Mouse (Mus musculus) adrenal gland, adult 2 months (tissue): ENCODE results near the gene Nap1l1. TPM values are rescaled to one million over a fixed set of nuclear protein-coding genes. Genes with fewer than 3 reads are reported as not detected.
A peak's percentile ranks its signal among the peaks of the same experiment; 100 is the strongest.
"Not testable (repeated sequence)": the region's sequence is repeated elsewhere in the genome, so short reads cannot be mapped to it uniquely, and the experiment has no call there.

Experiments used
- DNase-seq: peaks from one replicate; pipeline ENCODE4 v3.0.0; 2021
- long read RNA-seq: library from polyadenylated mRNA; stranded (forward); transcript quantifications from one replicate; pipeline ENCODE4 v2.0.0, GENCODE M21; 2021
- polyA plus RNA-seq: library from polyadenylated mRNA; depleted of rRNA; stranded (reverse); fragments of >200 nt; gene quantifications from 2 replicates; pipeline ENCODE4 v1.2.3, GENCODE M21; 2012; rRNA removed
- total RNA-seq, 2 experiments: library from RNA; stranded (reverse); gene quantifications; 2 replicates each; pipeline ENCODE4 v1.2.3; 2021

The Nap1l1 gene
- 100 to 1,000 TPM; 125 to 139 TPM for total RNA-seq
- polyA plus RNA-seq = 1.8 and 2.1 TPM in 2 replicates
- long read RNA-seq, transcript Nap1l1-201 (16 exons, 1,486 nt) = minor isoform, 7 of 59 reads
- long read RNA-seq, transcript Nap1l1-202 (15 exons, 1,350 nt) = major isoform, 27 of 59 reads
- long read RNA-seq, partial matches to known transcripts = 7 of 59 reads
- long read RNA-seq, other reads (novel, unspliced or antisense) = 11 of 59 reads

DNA sequence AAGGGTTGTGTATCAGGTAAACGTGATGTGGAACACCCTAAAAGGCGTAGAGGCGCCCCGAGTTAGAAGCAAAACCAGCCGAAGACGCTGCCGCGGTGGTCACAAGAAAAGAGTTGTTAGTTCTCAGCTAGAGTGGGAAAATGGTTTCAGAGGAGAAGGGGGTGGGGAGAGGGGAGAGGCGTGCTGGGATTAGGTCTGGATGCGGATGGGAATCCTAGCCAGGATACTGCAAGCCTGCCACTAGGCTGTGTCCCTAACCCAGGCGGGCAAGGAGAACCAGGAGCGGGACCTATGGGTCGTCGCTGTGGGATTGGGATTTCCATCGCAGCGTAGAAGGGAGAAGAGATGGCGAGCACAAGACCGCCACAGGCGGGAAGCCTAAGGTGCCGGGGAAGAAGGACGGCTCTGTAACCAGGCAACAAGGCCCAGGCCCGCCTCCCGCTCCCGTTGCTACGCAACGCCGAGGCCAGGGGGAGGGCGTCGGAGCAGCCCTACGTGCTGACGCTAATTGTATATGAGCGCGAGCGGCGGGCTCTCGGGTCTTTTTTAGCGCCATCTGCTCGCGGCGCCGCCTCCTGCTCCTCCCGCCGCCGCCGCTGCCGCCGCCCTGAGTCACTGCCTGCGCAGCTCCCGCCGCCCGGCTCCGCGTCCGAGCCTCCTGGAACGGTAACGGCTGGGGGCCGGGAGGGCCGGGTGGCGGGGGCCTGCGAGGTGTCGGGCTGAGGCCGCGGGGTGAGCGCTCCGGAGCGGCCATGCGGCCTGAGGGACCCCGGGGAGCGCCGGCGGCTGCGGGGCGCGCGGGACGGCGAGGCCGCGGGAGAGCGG lies at the start of gene Nap1l1:
TSS of gene Nap1l1 (plus strand) at position 538 of the 825 bp plus-strand sequence.
- DNase-seq = peak; percentile 99

GRCm38 (mm10) chr10:111426491-111426890 lies 46.5 kb upstream of the Nap1l1 start:
- DNase-seq = peak; percentile 19

DNA sequence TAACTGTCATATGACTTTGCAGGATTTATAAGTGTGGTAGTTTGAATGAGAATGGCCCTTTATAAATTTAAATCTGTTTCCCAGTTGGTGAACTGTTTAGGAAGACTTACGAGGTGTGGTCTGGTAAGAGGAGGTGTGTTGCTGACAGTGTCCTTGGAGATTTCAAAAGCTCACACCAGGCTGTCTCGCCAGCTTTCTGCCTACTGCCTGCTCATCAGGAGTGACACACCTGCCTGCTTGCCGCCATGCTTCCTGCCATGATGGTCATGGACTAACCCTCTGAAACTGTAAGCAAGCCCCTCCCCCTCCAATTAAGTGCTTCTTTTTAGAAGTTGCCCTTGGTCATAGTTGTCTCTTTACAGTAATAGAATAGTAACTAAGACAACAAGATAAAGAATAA lies 39.5 kb upstream of the Nap1l1 start:
- no peak for DNase-seq

GRCm38 (mm10) chr10:111441034-111441440 lies 32.0 kb upstream of the Nap1l1 start:
- no peak for DNase-seq

- DNase-seq = no peak
These were observed 28.8 kb upstream of the Nap1l1 start for GRCm38 (mm10) chr10:111444199-111444598.

- DNase-seq = no peak
These were observed 26.9 kb upstream of the Nap1l1 start for GRCm38 (mm10) chr10:111445939-111446671.

- not testable (repeated sequence) for DNase-seq
These were observed 26.4 kb upstream of the Nap1l1 start for GRCm38 (mm10) chr10:111446672-111447008.

GRCm38 (mm10) chr10:111449662-111450061 lies 23.4 kb upstream of the Nap1l1 start:
- not testable (repeated sequence) for DNase-seq

DNA sequence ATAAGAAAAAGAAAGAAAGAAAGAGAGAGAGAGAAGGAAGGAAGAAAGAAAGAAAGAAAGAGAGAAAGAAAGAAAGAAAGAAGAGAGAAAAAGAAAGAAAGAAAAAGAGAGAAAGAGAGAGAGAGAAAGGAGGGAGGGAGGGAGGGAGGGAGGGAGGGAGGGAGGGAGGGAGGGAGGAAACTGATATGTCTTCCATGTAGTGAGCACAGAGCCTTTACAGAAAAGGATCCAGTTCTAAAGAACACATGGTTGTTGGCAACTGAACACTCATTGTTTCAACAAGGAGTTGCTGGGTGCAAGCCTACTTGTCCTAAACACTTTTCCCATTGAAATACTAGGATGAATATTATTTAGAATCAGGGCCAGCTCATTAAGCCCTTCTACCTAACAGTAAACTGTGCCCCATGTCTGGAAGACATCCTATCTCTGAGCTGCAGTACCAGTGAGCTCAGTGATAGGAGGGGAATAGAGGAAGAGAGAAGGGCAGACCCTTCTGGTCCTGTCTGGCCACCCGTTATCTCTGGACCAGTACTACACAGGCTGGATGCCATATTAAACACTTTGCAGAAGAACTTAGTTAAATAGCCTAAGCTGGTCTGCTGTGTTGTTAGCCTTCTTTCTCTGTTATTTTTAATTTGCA lies 21.2 kb upstream of the Nap1l1 start:
- no peak for DNase-seq

DNA sequence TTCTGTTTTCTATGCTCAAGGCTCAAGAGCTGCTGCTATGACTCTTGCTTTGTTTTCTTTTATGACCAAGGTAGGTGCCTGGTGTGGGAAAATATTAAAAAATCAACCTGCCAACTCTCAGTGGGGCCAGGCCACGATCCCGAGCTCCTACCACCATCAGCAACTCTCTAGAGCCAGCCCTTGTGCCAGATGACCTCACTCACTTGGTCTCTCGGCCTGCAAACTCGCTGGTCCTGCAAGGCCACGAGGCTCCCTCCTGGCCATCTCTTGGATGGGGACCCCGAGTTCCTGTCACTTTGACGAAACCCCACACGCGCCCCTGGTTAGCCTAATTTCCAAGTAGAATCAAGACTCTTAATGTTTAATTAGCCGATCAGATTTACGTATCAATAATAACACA lies 20.6 kb upstream of the Nap1l1 start:
- DNase-seq = no peak

DNA sequence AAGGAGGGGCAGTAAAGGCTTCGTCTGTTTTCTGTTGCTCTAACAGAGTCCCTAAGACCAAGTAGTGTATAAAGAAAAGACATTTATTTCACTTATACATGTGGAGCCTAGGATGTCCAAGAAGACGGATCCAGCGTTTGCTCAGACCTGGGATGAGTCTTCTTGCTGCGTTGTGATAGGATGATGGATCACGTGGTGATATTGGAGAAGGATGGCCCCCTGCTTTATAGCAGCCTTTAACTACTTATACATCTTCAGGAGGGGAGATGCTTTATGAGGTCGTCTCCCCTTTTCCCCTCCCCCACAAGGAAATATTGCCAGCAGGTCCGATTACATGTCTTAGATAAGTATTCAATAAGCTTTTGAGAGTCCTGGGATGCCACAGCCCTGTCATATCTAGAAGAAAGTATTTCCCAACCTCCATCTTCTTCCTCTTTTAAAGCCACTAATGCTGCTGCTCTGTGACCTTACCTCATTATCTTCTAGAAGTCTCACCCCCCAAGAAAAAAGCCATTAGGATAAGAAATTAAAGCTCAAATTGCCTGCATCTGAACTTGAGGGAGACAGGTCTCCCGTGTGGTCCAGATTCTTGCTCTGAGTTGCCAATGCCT lies 18.2 kb upstream of the Nap1l1 start:
- DNase-seq = no peak

- no peak for DNase-seq
These were observed 14.9 kb upstream of the Nap1l1 start for GRCm38 (mm10) chr10:111458088-111458487.

- DNase-seq = no peak
These were observed 14.0 kb upstream of the Nap1l1 start for GRCm38 (mm10) chr10:111459040-111459439.

- no peak for DNase-seq
These were observed 13.1 kb upstream of the Nap1l1 start for GRCm38 (mm10) chr10:111459874-111460273.

GRCm38 (mm10) chr10:111460381-111460780 lies 12.6 kb upstream of the Nap1l1 start:
- DNase-seq = no peak

DNA sequence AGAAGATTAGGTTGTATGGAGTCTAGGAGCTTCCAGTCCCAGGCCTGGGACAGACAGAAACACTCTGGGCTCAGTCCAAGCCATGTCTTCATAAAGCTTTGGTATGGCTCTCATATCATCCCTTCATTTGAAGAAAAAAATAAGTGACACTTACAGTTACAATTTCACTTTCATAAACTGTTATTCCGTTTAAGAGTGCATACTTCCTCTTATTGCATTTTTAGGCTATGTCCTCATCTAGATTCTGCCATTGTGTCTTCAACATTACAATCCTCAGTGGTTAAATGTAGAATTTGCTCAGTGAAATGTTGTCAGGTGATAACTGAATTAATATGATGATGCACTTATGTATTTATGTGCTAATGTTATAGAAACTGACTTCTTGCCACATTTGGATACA lies 8.2 kb upstream of the Nap1l1 start:
- DNase-seq = no peak

GRCm38 (mm10) chr10:111465409-111465808 lies 7.6 kb upstream of the Nap1l1 start:
- no peak for DNase-seq

DNA sequence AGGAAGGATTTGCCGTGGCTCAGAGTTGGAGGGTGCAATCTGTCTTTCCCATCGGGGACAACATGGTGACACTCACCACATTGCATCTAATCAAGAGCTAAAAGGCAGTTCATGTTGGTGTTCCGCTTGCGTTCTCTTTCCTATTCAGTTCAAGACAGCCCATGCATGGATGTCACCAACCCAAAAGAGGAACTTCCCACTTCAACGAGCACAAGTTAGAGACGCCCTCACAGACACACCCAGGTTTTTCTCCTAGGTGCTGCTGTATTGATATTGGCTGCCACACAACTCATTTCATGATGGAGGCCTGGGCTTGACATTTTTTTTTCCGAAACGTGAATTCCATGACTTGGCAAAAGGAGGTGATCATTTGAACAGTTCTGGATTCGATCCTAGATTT lies 1.9 kb upstream of the Nap1l1 start:
- no peak for DNase-seq

DNA sequence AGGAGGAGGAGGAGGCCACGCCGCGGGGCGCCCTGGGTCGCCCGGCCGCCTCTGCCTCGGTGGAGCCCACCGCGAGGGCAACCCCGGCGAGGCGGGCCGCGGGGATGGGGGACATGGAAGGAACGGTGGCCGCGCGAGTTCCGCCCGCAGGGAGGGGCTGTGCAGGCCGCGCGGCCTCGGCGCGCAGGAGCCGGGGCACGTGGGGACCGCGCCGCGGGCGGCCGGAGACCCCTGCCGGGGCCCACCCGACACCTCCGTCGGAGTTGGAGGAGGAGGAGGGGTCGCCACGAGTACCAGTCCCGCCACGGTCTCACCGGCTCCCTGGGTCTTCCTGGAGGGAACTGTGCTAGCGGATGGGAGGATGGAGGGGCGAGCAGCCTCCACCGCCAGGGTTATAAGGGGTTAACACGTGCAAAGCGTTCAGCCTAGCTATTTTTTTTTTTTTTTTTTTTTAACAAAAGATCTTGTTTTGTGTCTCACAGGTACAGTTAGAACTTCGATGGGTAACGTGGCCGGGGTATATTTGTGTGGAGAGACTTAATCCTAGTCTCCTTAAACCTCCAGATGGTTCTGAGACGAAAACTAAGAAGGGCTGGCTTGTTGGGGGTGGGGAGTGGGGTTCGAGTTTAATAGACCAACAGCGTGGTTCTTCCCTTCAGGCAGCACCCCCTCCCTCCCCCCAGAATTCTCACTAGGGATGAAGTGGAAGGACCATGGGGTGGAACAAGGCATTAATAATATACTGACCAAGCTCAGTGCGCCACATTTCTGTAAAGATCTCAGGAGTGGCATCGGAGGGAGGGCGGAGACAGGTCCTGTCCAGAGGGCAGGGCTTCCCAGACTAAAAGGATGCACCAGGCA lies 718 bp downstream of the Nap1l1 start:
- peak; percentile 62 for DNase-seq

DNA sequence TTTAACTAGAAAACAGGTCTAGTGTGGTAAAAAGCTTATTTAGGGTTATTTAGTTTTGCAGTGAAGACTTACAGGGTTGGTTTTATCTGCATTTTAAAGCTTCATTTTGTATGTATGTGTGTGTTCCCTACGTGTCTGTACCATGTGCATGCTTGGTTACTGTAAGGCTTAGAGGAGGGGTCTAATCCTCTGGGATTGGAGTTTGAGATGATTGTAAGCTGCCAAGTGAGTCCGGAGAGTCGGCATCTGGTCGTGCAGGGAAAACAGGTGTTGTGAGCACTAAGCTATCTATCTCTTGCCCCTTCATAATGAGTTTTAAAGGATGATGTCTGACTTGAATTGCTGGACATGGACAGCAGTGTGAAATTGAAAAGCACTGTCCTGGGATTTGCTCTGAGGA lies 3.3 kb downstream of the Nap1l1 start:
- no peak for DNase-seq

- DNase-seq = no peak
These were observed 4.0 kb downstream of the Nap1l1 start for GRCm38 (mm10) chr10:111476989-111477510.
